8 mouse cellular contexts compared by ENCODE assay signal in genomic region chr1:86504697-86505421, GRCm38 (mm10). TPM values are rescaled to one million over a fixed set of nuclear protein-coding genes. Genes with fewer than 3 reads are reported as not detected.
DNase-seq lines count a peak whose midpoint lies in the region; ATAC-seq and TF ChIP-seq lines count a peak whose summit lies in the region.

No protein-coding gene starts in this region.

- H3K27ac ChIP-seq in gastrocnemius, adult 2 months: peak overlapping the region; percentile 90
- H3K27ac ChIP-seq in MEL (ENCODE audit: control insufficient read depth, low read depth, low read length): peak overlapping the region; percentile 95
- H3K27ac ChIP-seq in heart, embryonic 10.5 days: peak overlapping the region; percentile 97
- H3K27ac ChIP-seq in limb, embryonic 12.5 days: peak overlapping the region; percentile 99

- intact Hi-C loops in gastrocnemius, adult 2 months (cut with DNase I): no loop called here
- intact Hi-C loops in left cerebral cortex, postnatal 36 days (cut with DNase I): loop anchor here (1.0 kb wide), 1 partner anchor 21 kb away; the partner anchor contains the start of gene Ptma

- H3K36me3 ChIP-seq in MEL (ENCODE audit: control insufficient read depth in 1 of 2, insufficient read depth in 2 of 2, low read length in 2 of 2): peaks cover 0 to 17% of the 10 kb centered on the region in 2 experiments; a peak in 2 of 4 replicates
- H3K36me3 ChIP-seq in heart, embryonic 10.5 days: no peaks in the 10 kb centered on the region
- H3K36me3 ChIP-seq in limb, embryonic 12.5 days: no peaks in the 10 kb centered on the region

- H3K9me3 ChIP-seq in MEL (replicated peaks; ENCODE audit: insufficient read depth, low read length): no peaks in the 10 kb centered on the region
- no peaks in the 10 kb centered on the region for H3K9me3 ChIP-seq in heart, embryonic 10.5 days
- no peaks in the 10 kb centered on the region for H3K9me3 ChIP-seq in limb, embryonic 12.5 days

- H3K4me2 ChIP-seq in limb, embryonic 12.5 days: peak overlapping the region; percentile 62

- TF ChIP-seq RAD21 in MEL (IDR thresholded peaks at IDR 0.05; ENCODE audit: low read depth, low read length): no peak

- H3K4me1 ChIP-seq in MEL (ENCODE audit: control insufficient read depth in 1 of 2, insufficient read depth in 2 of 2, low read length in 2 of 2): peaks cover 12 to 45% of the 10 kb centered on the region in 2 experiments; a peak in 3 of 4 replicates
- H3K4me1 ChIP-seq in heart, embryonic 10.5 days: peaks cover 66% of the 10 kb centered on the region
- H3K4me1 ChIP-seq in limb, embryonic 12.5 days (replicated peaks): peaks cover 49% of the 10 kb centered on the region

- peak overlapping the region; percentile 90 for H3K9ac ChIP-seq in MEL (ENCODE audit: control insufficient read depth, low read depth, low read length, poor library complexity, severe bottlenecking)
- H3K9ac ChIP-seq in limb, embryonic 12.5 days (replicated peaks): peak overlapping the region; percentile 63

- no peaks in the 10 kb centered on the region for H3K27me3 ChIP-seq in MEL (ENCODE audit: control insufficient read depth in 1 of 2, insufficient read depth in 2 of 2, low read length in 2 of 2)
- H3K27me3 ChIP-seq in heart, embryonic 10.5 days (ENCODE audit: insufficient read depth, poor library complexity, severe bottlenecking): no peaks in the 10 kb centered on the region
- H3K27me3 ChIP-seq in limb, embryonic 12.5 days: no peaks in the 10 kb centered on the region

- DNase-seq in gastrocnemius, adult 2 months: peak; percentile 59
- no peak for DNase-seq in gastrocnemius, postnatal 4 days (ENCODE audit: low spot score in 2 of 2)
- peak; percentile 84 for DNase-seq in MEL (ENCODE audit: low read depth, low spot score)
- DNase-seq in heart, embryonic 10.5 days (ENCODE audit: low spot score): no peak
- DNase-seq in naive thymus-derived CD4-positive, alpha-beta T cell, adult 2 months (ENCODE audit: low read depth): peak; percentile 44
- no peak for DNase-seq in right cerebral cortex, postnatal 36 days (ENCODE audit: low spot score in 2 of 2)
- no peak for DNase-seq in left cerebral cortex, postnatal 36 days (ENCODE audit: low spot score in 2 of 2)

- WGBS in heart, embryonic 10.5 days: 20% methylated on average over 19 of the region's 19 CpGs
- 17% methylated on average over 19 of the region's 19 CpGs for WGBS in limb, embryonic 12.5 days

- TF ChIP-seq EP300 in MEL (IDR thresholded peaks at IDR 0.05; ENCODE audit: low read depth in 1 of 2, low read length in 2 of 2): peak in 1 of 2 experiments; percentile 37; a peak in 2 of 4 replicates

- ATAC-seq in limb, embryonic 12.5 days (ENCODE audit: insufficient number of reproducible peaks, insufficient read depth, low FRiP score, low TSS enrichment, low read depth): no peak

- no peak for TF ChIP-seq CTCF in gastrocnemius, adult 2 months (IDR thresholded peaks at IDR 0.05)
- no peak; a peak in 1 of 6 replicates for TF ChIP-seq CTCF in MEL (IDR thresholded peaks at IDR 0.05 in 2 of 3, conservative IDR thresholded peaks at IDR 0.05 in 1 of 3; ENCODE audit: control insufficient read depth in 1 of 3, insufficient read depth in 1 of 3, low read depth in 2 of 3, low read length in 3 of 3, poor library complexity in 1 of 3, severe bottlenecking in 1 of 3)

- H3K79me2 ChIP-seq in MEL (ENCODE audit: control insufficient read depth, insufficient read depth, low read length, poor library complexity): peaks cover 8% of the 10 kb centered on the region; the same call in 1 of the 2 replicates

- TF ChIP-seq POLR2A in MEL (IDR thresholded peaks at IDR 0.05; ENCODE audit: control insufficient read depth in 1 of 2, insufficient read depth in 1 of 2, low read depth in 1 of 2, low read length in 2 of 2, poor library complexity in 1 of 2): 0 out of 4 replicates have a peak, but pooled peaks of 1 of the 2 experiments have one; percentile 0

- H3K4me3 ChIP-seq in gastrocnemius, adult 2 months: peak overlapping the region; percentile 73
- H3K4me3 ChIP-seq in MEL (ENCODE audit: control insufficient read depth in 1 of 2, insufficient read depth in 1 of 2, low read depth in 2 of 2, low read length in 2 of 2): peak overlapping the region; percentile 64 to 65
- H3K4me3 ChIP-seq in heart, embryonic 10.5 days: peak overlapping the region; percentile 59
- peak overlapping the region; percentile 35 for H3K4me3 ChIP-seq in limb, embryonic 12.5 days (replicated peaks)

TF ChIP-seq in MEL, 35 proteins besides CTCF, POLR2A, EP300 and RAD21:
- no peak for TF ChIP-seq MYC (IDR thresholded peaks at IDR 0.05; ENCODE audit: low read depth, low read length)
- TF ChIP-seq KAT2A (conservative IDR thresholded peaks at IDR 0.05; ENCODE audit: low read depth, low read length): no peak
- no peak for TF ChIP-seq ELF1 (IDR thresholded peaks at IDR 0.05; ENCODE audit: low read depth, low read length)
- TF ChIP-seq GABPA (IDR thresholded peaks at IDR 0.05; ENCODE audit: low read depth, low read length): no peak
- peak; percentile 69 for TF ChIP-seq GATA1 (IDR thresholded peaks at IDR 0.05; ENCODE audit: low read depth, low read length)
- TF ChIP-seq NELFE (IDR thresholded peaks at IDR 0.05; ENCODE audit: low read depth, low read length): no peak
- no peak for TF ChIP-seq TAL1 (IDR thresholded peaks at IDR 0.05; ENCODE audit: low read length)
- TF ChIP-seq MEF2A (IDR thresholded peaks at IDR 0.05; ENCODE audit: extremely low read depth, insufficient replicate concordance, low read depth, low read length, poor library complexity, severe bottlenecking): no peak
- TF ChIP-seq MYB (IDR thresholded peaks at IDR 0.05; ENCODE audit: low read depth, low read length): peak; percentile 25; the same call in 1 of the 2 replicates
- no peak for TF ChIP-seq BHLHE40 (IDR thresholded peaks at IDR 0.05; ENCODE audit: borderline replicate concordance, low read depth, low read length)
- peak; percentile 63 for TF ChIP-seq MAX (IDR thresholded peaks at IDR 0.05; ENCODE audit: low read length)
- TF ChIP-seq ZC3H11A (IDR thresholded peaks at IDR 0.05; ENCODE audit: low read depth, low read length): no peak
- TF ChIP-seq ZMIZ1 (IDR thresholded peaks at IDR 0.05; ENCODE audit: low read depth, low read length): no peak
- TF ChIP-seq E2F4 (IDR thresholded peaks at IDR 0.05; ENCODE audit: borderline replicate concordance, low read depth, low read length): no peak; the same call in 1 of the 2 replicates
- no peak; the same call in 1 of the 2 replicates for TF ChIP-seq SMC3 (IDR thresholded peaks at IDR 0.05; ENCODE audit: low read depth, low read length)
- TF ChIP-seq HCFC1 (IDR thresholded peaks at IDR 0.05; ENCODE audit: low read depth, low read length): no peak
- peak; percentile 38; the same call in 1 of the 2 replicates for TF ChIP-seq POLR2AphosphoS5 (IDR thresholded peaks at IDR 0.05; ENCODE audit: borderline replicate concordance, low read depth, low read length)
- TF ChIP-seq MXI1 (IDR thresholded peaks at IDR 0.05; ENCODE audit: low read depth, low read length): peak; percentile 64; the same call in 1 of the 2 replicates
- TF ChIP-seq MAZ (IDR thresholded peaks at IDR 0.05; ENCODE audit: low read depth, low read length): 0 out of 2 replicates have a peak, but pooled peaks have one; percentile 19
- no peak for TF ChIP-seq TCF12 (IDR thresholded peaks at IDR 0.05; ENCODE audit: low read depth, low read length)
- peak; percentile 44 for TF ChIP-seq RCOR1 (IDR thresholded peaks at IDR 0.05; ENCODE audit: low read depth, low read length)
- TF ChIP-seq CHD2 (IDR thresholded peaks at IDR 0.05; ENCODE audit: low read length): no peak
- peak; percentile 21; the same call in 1 of the 2 replicates for TF ChIP-seq SIN3A (IDR thresholded peaks at IDR 0.05; ENCODE audit: low read length)
- 0 out of 2 replicates have a peak, but pooled peaks have one; percentile 10 for TF ChIP-seq TBP (IDR thresholded peaks at IDR 0.05; ENCODE audit: low read depth, low read length)
- no peak for TF ChIP-seq ZNF384 (IDR thresholded peaks at IDR 0.05; ENCODE audit: low read depth, low read length)
- no peak for TF ChIP-seq POLR2AphosphoS2 (IDR thresholded peaks at IDR 0.05; ENCODE audit: low read length)
- no peak for TF ChIP-seq UBTF (IDR thresholded peaks at IDR 0.05; ENCODE audit: borderline replicate concordance, insufficient read depth, low read depth, low read length)
- TF ChIP-seq CHD1 (IDR thresholded peaks at IDR 0.05; ENCODE audit: low read depth, low read length): peak; percentile 90; the same call in 1 of the 2 replicates
- TF ChIP-seq JUND (IDR thresholded peaks at IDR 0.05; ENCODE audit: low read depth, low read length): no peak
- TF ChIP-seq USF2 (IDR thresholded peaks at IDR 0.05; ENCODE audit: borderline replicate concordance in 1 of 2, insufficient read depth in 1 of 2, low read depth in 1 of 2, low read length in 2 of 2): no peak
- TF ChIP-seq USF1 (IDR thresholded peaks at IDR 0.05; ENCODE audit: low read depth, low read length): no peak
- peak; percentile 31; the same call in 1 of the 2 replicates for TF ChIP-seq ETS1 (IDR thresholded peaks at IDR 0.05; ENCODE audit: low read depth, low read length)
- TF ChIP-seq NRF1 (IDR thresholded peaks at IDR 0.05; ENCODE audit: insufficient read depth, low read depth, low read length, poor library complexity, severe bottlenecking): no peak
- TF ChIP-seq ZKSCAN1 (IDR thresholded peaks at IDR 0.05; ENCODE audit: low read depth, low read length): no peak; the same call in 1 of the 2 replicates
- no peak for TF ChIP-seq MAFK (IDR thresholded peaks at IDR 0.05; ENCODE audit: borderline replicate concordance, low read depth, low read length)

RNA-seq across cellular contexts. Expression of gene Ptma, which starts 21.7 kb away (rescaled TPM):
- 100 to 1,000 TPM in 1 of 2 experiments, 10 to 100 TPM in 1; 58.5 to 108 TPM for total RNA-seq in gastrocnemius, adult 2 months (2021)
- total RNA-seq in gastrocnemius, postnatal 4 days (2021): 100 to 1,000 TPM; 655 to 661 TPM
- total RNA-seq in MEL (2012; rRNA removed): 3,309 and 3,407 TPM in 2 replicates
- polyA plus RNA-seq in MEL (2012; ENCODE audit: insufficient read depth in 1 of 2, insufficient read length in 2 of 2, low read depth in 1 of 2, low replicate concordance in 2 of 2, missing spikeins in 1 of 2): 1,000 to 10,000 TPM; 2,419 to 4,891 TPM
- polyA plus RNA-seq in heart, embryonic 10.5 days (2016; fragmentation: Nextera tagmentation; extraction: Ambion mirVana): 1,013 and 1,650 TPM in 2 replicates
- 3,930 and 4,018 TPM in 2 replicates for polyA plus RNA-seq in limb, embryonic 12.5 days (2016; fragmentation: Nextera tagmentation; extraction: Ambion mirVana)
- 100 to 1,000 TPM; 384 TPM for total RNA-seq in left cerebral cortex, postnatal 36 days (2021)

Comparison
In these comparisons a context has a peak if more than half of its experiments do, and no peak if none do; other contexts are left out.
1. DNase-seq: peak in gastrocnemius, adult 2 months (single experiment), MEL (single experiment) and naive thymus-derived CD4-positive, alpha-beta T cell, adult 2 months (single experiment); none in gastrocnemius, postnatal 4 days (0 of 2), heart, embryonic 10.5 days (single experiment), right cerebral cortex, postnatal 36 days (0 of 2) and left cerebral cortex, postnatal 36 days (0 of 2).
2. Peak in every context shown above with its lines, with median percentiles within 50 percentile points of each other: H3K27ac ChIP-seq and H3K4me3 ChIP-seq.